Mouse (Mus musculus) heart, embryonic 16.5 days (tissue): ENCODE results near the gene Trappc2l. TPM values are rescaled to one million over a fixed set of nuclear protein-coding genes. Genes with fewer than 3 reads are reported as not detected.

Experiments
- ATAC-seq: fragments of 200-750 bp; cut with Nextera tagmentation; replicated peaks from 2 replicates; pipeline ENCODE4 v1.8.0; 2017; ENCODE audit warnings: moderate number of reproducible peaks; ENCODE audit not compliant: insufficient read depth, low FRiP score; ENCODE audit errors: extremely low read depth
- H3K27ac ChIP-seq: fragments of 300-500 bp; sonication (generic); 2 replicates; pipeline ENCODE4 v1.5.1; 2014; ENCODE audit warnings: mild to moderate bottlenecking, low read length, control low read depth, moderate library complexity
- H3K27me3 ChIP-seq: fragments of 300-500 bp; sonication (generic); 2 replicates; pipeline ENCODE4 v1.6.1; 2014; ENCODE audit warnings: low read length, mixed read lengths; ENCODE audit not compliant: control insufficient read depth, insufficient read depth
- H3K36me3 ChIP-seq: fragments of 300-500 bp; sonication (generic); 2 replicates; pipeline ENCODE4 v1.6.1; 2014; ENCODE audit not compliant: control insufficient read depth, insufficient read depth
- H3K4me1 ChIP-seq: fragments of 300-500 bp; sonication (generic); 2 replicates; pipeline ENCODE4 v1.6.1; 2014; ENCODE audit warnings: low read length, mixed read lengths; ENCODE audit not compliant: control insufficient read depth, insufficient read depth
- H3K4me2 ChIP-seq: fragments of 300-500 bp; sonication (generic); 2 replicates; pipeline ENCODE4 v1.6.1; 2014; ENCODE audit warnings: low read depth, mild to moderate bottlenecking, control low read depth, low read length
- H3K4me3 ChIP-seq: fragments of 300-500 bp; sonication (generic); 2 replicates; pipeline ENCODE4 v1.5.1; 2014; ENCODE audit warnings: mild to moderate bottlenecking, control low read depth, low read length
- H3K9ac ChIP-seq: fragments of 300-500 bp; sonication (generic); 2 replicates; pipeline ENCODE4 v1.6.1; 2014; ENCODE audit warnings: low read length, control low read depth
- H3K9me3 ChIP-seq: fragments of 300-500 bp; sonication (generic); replicated peaks from 2 replicates; pipeline ENCODE4 v1.6.1; 2016; ENCODE audit warnings: low read length; ENCODE audit not compliant: control insufficient read depth
- WGBS: fragments of 180-500 bp; shearing (Covaris S2); extraction: QIAGEN DNeasy Blood & Tissue Kit; methylation state at CpG from one replicate; pipeline ENCODE4 v1.1.7; 2014; 5-methylcytosine and 5-hydroxymethylcytosine counted together
- microRNA-seq: library from miRNA; unstranded; fragments of <30 nt; microRNA quantifications from one replicate; pipeline ENCODE4, GENCODE M21; 2017
- polyA plus RNA-seq: library from polyadenylated mRNA; unstranded; fragments of >200 nt; fragmentation: Nextera tagmentation; extraction: Ambion mirVana; gene quantifications from 2 replicates; pipeline ENCODE4 v1.2.1, GENCODE M21; 2015

Trappc2l gene
- polyA plus RNA-seq, 1 experiment from 2014 or later: 60.1 TPM

GRCm38 (mm10) chr8:122663670-122664069 lies 52.2 kb downstream of the Trappc2l start:
- Histone ChIP-seq H3K4me1 (peaks cover 63% of the 10 kb centered on the region), H3K4me3 (no peak overlapping the region), H3K4me2 (no peak overlapping the region)

GRCm38 (mm10) chr8:122665221-122665620 lies 53.8 kb downstream of the Trappc2l start:
- H3K4me3 ChIP-seq: no peak overlapping the region
- 48% methylated on average over 8 of the region's 8 CpGs for WGBS
- H3K4me1 ChIP-seq: peaks cover 63% of the 10 kb centered on the region
- H3K36me3 ChIP-seq: no peaks in the 10 kb centered on the region
- no peaks in the 10 kb centered on the region for H3K27me3 ChIP-seq
- H3K27ac ChIP-seq: peak overlapping the region; percentile 91
- H3K9me3 ChIP-seq: no peaks in the 10 kb centered on the region
- no peak overlapping the region for H3K4me2 ChIP-seq
- peak; percentile 40 for ATAC-seq
- no peak overlapping the region; the same call in 1 of the 2 replicates for H3K9ac ChIP-seq

More at GRCm38 (mm10) chr8:122663670-122664069, 52.2 kb downstream of the Trappc2l start:
- 74% methylated on average over 5 of the region's 5 CpGs for WGBS
- H3K36me3 ChIP-seq: no peaks in the 10 kb centered on the region
- H3K9ac ChIP-seq: no peak overlapping the region
- no peaks in the 10 kb centered on the region for H3K9me3 ChIP-seq
- no peak for ATAC-seq
- no peaks in the 10 kb centered on the region for H3K27me3 ChIP-seq
- no peak overlapping the region for H3K27ac ChIP-seq

GRCm38 (mm10) chr8:122665667-122666316 lies 54.4 kb downstream of the Trappc2l start:
- Histone ChIP-seq H3K4me3 (no peak overlapping the region), H3K9ac (peak overlapping the region; percentile 53; the same call in 1 of the 2 replicates), H3K27me3 (no peaks in the 10 kb centered on the region; the same call in 1 of the 2 replicates), H3K9me3 (no peaks in the 10 kb centered on the region), H3K4me2 (peak overlapping the region; percentile 25; the same call in 1 of the 2 replicates), H3K4me1 (peaks cover 60% of the 10 kb centered on the region), H3K27ac (peak overlapping the region; percentile 91), H3K36me3 (no peaks in the 10 kb centered on the region)
- peak; percentile 62 for ATAC-seq
- 47% methylated on average over 12 of the region's 14 CpGs for WGBS

Small RNAs within 50 kb of the gene (microRNA-seq; reads per million reads assigned to microRNA genes)
- not detected for gene Mir6396

Other genes starting within 250 kb of the Trappc2l start
- gene Zc3h18, start 235.0 kb upstream of the Trappc2l start, polyA plus RNA-seq: 28.2 and 28.7 TPM in 2 replicates
- 0.21 TPM in 1 of 2 replicates, not detected in the other for gene Il17c, start 189.6 kb upstream of the Trappc2l start, polyA plus RNA-seq
- gene Cyba, start 178.7 kb upstream of the Trappc2l start, polyA plus RNA-seq: 170 and 202 TPM in 2 replicates
- 15.9 and 16.1 TPM in 2 replicates for gene Mvd, start 168.2 kb upstream of the Trappc2l start, polyA plus RNA-seq
- 2.8 and 3.6 TPM in 2 replicates for gene Snai3, start 150.9 kb upstream of the Trappc2l start, polyA plus RNA-seq
- gene Rnf166, start 135.6 kb upstream of the Trappc2l start, polyA plus RNA-seq: 42.1 and 48.6 TPM in 2 replicates
- gene Ctu2, start 135.5 kb upstream of the Trappc2l start, polyA plus RNA-seq: 25.2 and 27.8 TPM in 2 replicates
- gene Piezo1, start 60.3 kb upstream of the Trappc2l start, polyA plus RNA-seq: 13.5 and 15.3 TPM in 2 replicates
- gene Cdt1, start 43.6 kb upstream of the Trappc2l start, polyA plus RNA-seq: 27.9 and 29.0 TPM in 2 replicates
- 159 and 204 TPM in 2 replicates for gene Aprt, start 34.7 kb upstream of the Trappc2l start, polyA plus RNA-seq
- gene Galns, start 177 bp upstream of the Trappc2l start, polyA plus RNA-seq: 10.0 and 10.4 TPM in 2 replicates
- gene Pabpn1l, start 11.1 kb downstream of the Trappc2l start, polyA plus RNA-seq: not detected in 2 replicates
- 4.6 and 4.8 TPM in 2 replicates for gene Cbfa2t3, start 87.5 kb downstream of the Trappc2l start, polyA plus RNA-seq
- 14.9 and 17.2 TPM in 2 replicates for gene Acsf3, start 163.8 kb downstream of the Trappc2l start, polyA plus RNA-seq
- gene Cdh15, start 236.3 kb downstream of the Trappc2l start, polyA plus RNA-seq: 0.41 and 0.51 TPM in 2 replicates